Mouse (Mus musculus) kidney, postnatal 14 days (tissue): ENCODE data around the gene Ddi1.
"Not testable (repeated sequence)": the region's sequence is repeated elsewhere in the genome, so short reads cannot be mapped to it uniquely, and the experiment has no call there.

Source experiments
- DNase-seq: peaks from one replicate; pipeline ENCODE4 v3.0.0; 2022; ENCODE audit warnings: mixed read lengths

The Ddi1 gene

GRCm38 (mm10) chr9:6269796-6270280 lies at the start of gene Ddi1:
Gene Ddi1 (minus strand): TSS chr9:6269846.
- DNase-seq = no peak

DNA sequence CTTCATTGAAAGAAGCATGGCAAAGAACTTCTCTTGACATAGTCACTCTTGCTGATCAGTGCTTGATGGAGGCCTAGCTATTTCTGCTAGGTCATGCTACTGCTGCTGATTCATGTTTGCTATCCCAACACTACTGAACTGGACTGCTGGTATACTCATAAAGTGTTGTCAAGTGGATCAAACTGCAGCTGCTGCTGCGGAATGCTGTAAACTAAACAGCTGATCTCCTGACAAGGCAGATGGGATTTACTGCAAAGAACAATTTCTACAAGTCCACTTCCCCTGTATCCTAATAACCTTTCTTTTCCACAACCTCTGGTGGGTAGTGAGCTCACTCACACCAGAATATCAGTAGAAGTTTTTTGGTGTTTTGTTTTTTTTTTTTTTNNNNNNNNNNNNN lies 47.5 kb upstream of the Ddi1 start:
- DNase-seq = no peak

GRCm38 (mm10) chr9:6305847-6306246 lies 36.2 kb upstream of the Ddi1 start:
- no peak for DNase-seq

- no peak for DNase-seq
These were observed 34.9 kb upstream of the Ddi1 start for GRCm38 (mm10) chr9:6304590-6304989.

- DNase-seq = no peak
These were observed 32.4 kb upstream of the Ddi1 start for GRCm38 (mm10) chr9:6302050-6302449.

- DNase-seq = no peak
These were observed 28.9 kb upstream of the Ddi1 start for GRCm38 (mm10) chr9:6298547-6298946.

DNA sequence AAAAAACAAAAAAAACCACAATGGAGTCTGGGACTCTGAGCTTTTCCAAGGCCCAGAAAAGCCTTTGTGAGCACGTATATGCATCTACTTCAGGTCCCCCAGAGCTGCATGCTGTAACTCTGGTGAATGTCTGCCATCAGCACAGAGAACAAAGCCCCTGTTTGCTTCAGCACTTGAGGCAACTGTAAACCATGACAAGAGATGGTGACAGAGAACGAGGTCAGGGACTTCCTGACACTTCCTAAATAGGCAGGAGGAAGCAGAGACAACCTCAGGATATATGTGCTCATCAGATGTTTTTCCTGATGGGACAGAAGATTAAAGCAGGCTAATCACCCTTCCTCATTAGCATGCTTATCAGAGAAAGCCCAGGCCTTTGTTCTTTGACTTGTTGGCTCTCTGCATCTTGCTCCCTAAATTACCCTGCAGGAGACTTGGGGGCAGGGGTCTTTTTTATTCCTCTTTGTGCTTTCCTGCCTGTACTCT lies 19.6 kb upstream of the Ddi1 start:
- no peak for DNase-seq

DNA sequence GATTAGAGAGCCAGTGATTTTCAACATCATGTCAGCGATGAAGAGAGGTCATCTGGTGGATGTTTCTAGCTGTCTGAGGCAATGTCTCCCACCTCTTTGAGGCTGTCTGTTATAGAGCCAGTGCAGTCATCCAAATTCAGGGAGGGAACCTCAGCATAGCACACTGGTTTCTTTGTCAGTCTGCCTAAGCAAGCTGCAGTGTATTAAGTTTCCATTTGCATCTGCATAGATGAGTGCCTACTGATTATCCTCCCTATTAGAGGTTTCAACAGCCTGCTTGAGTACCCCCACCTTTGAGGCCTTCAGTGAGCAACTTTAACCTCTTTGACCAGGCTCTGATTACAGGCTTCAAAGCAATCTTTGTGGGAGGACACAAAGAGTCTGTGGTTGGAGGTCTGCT lies 17.1 kb upstream of the Ddi1 start:
- no peak for DNase-seq

DNA sequence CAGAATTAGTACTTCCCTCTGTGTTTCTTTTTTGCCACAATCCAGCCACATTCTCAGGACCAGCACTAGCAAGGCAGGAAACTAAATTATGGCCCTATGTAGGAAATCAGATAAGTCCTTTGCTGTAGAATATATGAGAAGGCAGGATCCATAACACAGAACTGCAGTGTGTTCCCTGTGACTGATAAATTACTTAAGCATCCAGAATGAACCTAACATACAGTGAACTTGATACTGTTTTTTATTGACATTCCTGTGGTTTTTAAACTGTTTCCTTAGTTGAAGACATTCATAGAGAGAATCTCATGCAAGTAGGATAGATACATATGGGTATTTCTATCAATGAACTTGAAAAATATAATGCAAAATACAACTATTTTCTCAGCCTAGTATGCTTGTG lies 7.9 kb upstream of the Ddi1 start:
- no peak for DNase-seq

GRCm38 (mm10) chr9:6276395-6276794 lies 6.7 kb upstream of the Ddi1 start:
- no peak for DNase-seq

DNA sequence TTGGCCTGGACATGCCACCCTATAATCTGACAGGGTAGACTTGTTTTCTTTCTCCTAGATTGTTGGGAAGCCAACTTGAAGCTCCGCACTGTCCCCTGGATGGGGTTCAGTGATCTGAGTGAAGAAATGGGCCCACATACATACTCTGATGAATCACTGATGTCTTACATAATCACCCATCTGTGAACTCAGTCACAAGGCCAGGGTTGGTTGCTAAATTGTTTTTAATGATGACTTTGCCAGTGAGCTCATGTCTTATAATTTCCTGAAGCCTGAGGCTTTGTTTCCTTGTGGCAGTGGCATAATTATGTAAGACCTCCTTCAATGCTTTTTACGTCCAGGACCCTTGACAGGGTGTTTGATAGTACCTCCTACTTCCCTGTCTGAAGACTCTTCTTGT lies 4.8 kb downstream of the Ddi1 start:
- no peak for DNase-seq

DNA sequence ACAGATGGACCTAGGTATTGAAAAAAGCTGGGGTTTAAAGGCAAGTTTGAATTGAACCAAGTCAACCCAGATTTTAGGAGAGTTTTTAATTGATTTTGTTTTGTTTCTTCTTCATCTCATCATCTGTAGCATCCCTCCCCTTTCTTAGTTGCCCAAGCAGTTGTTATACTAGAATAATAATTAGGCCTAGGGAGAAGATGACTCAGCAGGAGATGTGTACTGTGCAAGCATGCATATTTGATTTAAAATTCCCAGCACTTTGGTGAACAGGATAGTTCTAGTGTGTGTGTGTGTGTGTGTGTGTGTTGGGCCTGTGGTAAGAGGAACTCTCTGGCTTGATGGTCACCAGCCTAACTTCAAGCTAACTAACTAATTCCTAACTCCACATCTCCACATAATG lies 12.6 kb downstream of the Ddi1 start:
- DNase-seq = no peak

DNA sequence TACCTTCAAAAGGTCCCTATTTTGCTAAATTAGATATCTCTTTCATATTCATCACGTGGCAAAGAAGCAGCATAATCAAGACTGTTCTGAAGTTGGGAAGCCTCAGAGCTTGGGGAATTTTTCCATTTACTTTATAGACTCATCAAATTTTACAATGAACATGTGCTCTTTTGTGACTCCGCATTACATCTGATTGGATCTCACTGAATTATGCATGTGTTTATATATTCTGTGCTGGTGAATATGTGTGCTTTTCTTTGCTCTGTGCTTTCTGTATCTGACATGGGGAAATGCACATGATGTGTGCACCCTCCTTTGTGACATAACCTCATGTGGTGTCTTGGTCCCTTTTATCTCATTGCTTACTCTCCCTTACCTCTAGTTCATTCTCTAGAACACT lies 17.7 kb downstream of the Ddi1 start:
- no peak for DNase-seq

- DNase-seq = peak; percentile 6
These were observed 19.3 kb downstream of the Ddi1 start for GRCm38 (mm10) chr9:6250320-6250719.

GRCm38 (mm10) chr9:6235982-6236381 lies 33.7 kb downstream of the Ddi1 start:
- not testable (repeated sequence) for DNase-seq

DNA sequence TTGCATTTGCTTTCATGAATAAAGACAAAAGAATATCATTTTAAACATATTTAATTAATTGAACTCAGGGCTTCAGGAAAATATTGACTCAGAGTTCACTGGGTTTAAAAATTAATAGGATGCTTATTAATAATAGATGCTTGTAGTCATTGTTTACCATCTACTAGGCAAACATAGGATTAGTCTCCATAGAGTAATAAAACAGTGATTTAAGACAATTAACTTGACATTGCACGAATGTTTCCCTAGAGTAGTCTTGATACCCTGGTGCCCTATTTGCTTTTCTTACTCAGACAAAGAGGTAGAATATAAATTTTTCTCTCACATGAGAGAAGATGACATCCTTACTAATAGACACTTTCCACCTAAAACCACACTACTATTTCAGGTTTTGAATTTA lies 52.1 kb downstream of the Ddi1 start:
- no peak for DNase-seq

DNA sequence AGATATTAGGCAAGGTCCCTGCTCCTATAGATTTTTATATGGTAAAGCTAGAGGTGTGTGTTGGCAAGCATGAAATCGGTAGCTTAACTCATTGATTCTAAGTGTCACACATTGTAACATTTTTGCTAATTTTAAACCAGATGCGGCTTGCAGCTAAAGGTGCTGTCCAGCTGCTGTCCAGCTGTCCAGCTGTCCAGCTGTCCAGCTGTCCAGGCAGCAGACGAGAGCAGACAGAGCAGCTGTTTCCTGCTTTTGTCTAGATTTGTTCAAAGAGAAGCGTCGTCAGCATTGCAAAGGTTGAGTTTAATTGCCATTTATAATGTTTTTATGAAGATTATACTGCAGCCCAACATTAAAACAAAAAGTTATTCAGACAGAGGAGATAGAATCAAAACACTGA lies 56.8 kb downstream of the Ddi1 start:
- DNase-seq = peak; percentile 8
